Mouse (Mus musculus) hematopoietic multipotent progenitor cell, adult 10-12 weeks (in vitro differentiated cells): Measurements from ENCODE around the gene Gm47289. TPM values are rescaled to one million over a fixed set of nuclear protein-coding genes. Genes with fewer than 3 reads are reported as not detected.

ENCODE experiments used
- polyA plus RNA-seq: library from polyadenylated mRNA; stranded (reverse); fragments of >175 nt; gene quantifications from 2 replicates; pipeline ENCODE4 v1.2.3, GENCODE M21; 2012; ENCODE audit warnings: low replicate concordance

The Gm47289 gene
- not detected in 2 replicates for polyA plus RNA-seq

GRCm38 (mm10) chr9:119158861-119159260, at the start of gene Gm47289:
Gene Gm47289, plus strand, starts transcription at chr9:119159161.

GRCm38 (mm10) chr9:119156278-119157201, 2.4 kb upstream of the Gm47289 start, which contains the start of gene Acaa1b:
Gene Acaa1b, minus strand, starts transcription at chr9:119157093.

DNA sequence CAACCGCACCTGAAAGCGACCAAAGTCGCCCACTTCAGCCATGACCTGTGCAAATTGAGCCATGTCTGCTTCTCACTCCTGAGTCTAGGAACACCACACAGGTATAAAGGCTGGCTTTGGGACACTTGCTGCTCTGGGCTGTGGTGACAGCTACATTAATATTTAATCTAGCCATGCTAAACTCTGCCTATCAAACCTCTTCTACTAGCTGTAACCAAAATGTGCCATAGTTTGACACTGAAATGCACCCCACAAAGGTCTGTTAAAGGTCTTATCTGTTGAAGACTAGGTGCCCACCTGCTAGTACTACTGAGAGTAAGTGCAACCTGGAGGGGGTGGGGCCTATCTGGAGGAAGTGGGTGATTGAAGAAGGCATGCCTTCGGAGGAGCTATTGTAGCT, 50.0 kb downstream of the Gm47289 start, which contains the start of gene Slc22a13:
Gene Slc22a13, minus strand, starts transcription at position 101 of the 400 bp plus-strand sequence.

Other genes with a start within 250 kb of the Gm47289 start
- 0.49 and 0.50 TPM in 2 replicates for gene Ctdspl, start 232.7 kb upstream of the Gm47289 start, polyA plus RNA-seq
- not detected in 2 replicates for gene Vill, start 106.4 kb upstream of the Gm47289 start, polyA plus RNA-seq
- gene Plcd1, start 65.7 kb upstream of the Gm47289 start, polyA plus RNA-seq, result 1.1 and 5.4 TPM in 2 replicates
- 0.34 and 0.73 TPM in 2 replicates for gene Dlec1, start 56.7 kb upstream of the Gm47289 start, polyA plus RNA-seq
- gene Acaa1b, start 2.1 kb upstream of the Gm47289 start, polyA plus RNA-seq, result 2.1 TPM in 2 replicates
- 0.16 and 0.78 TPM in 2 replicates for gene Slc22a13, start 49.9 kb downstream of the Gm47289 start, polyA plus RNA-seq
- 8.9 and 18.4 TPM in 2 replicates for gene Oxsr1, start 163.3 kb downstream of the Gm47289 start, polyA plus RNA-seq
- gene Acaa1a, start 180.5 kb downstream of the Gm47289 start, polyA plus RNA-seq, result 46.5 and 124 TPM in 2 replicates
- gene Myd88, start 182.2 kb downstream of the Gm47289 start, polyA plus RNA-seq, result 33.9 and 77.1 TPM in 2 replicates
- gene Xylb, start 198.2 kb downstream of the Gm47289 start, polyA plus RNA-seq, result 0.54 and 0.95 TPM in 2 replicates
- not detected in 2 replicates for gene Slc22a14, start 206.4 kb downstream of the Gm47289 start, polyA plus RNA-seq
- gene Acvr2b, start 243.0 kb downstream of the Gm47289 start, polyA plus RNA-seq, result 1.3 and 2.5 TPM in 2 replicates